Mouse (Mus musculus): ENCODE measurements around the gene Mrps30.
"Not testable (repeated sequence)": the region's sequence is repeated elsewhere in the genome, so short reads cannot be mapped to it uniquely, and the experiment has no call there.

Mrps30 gene

GRCm38 (mm10) chr13:118386511-118387447 lies at the start of gene Mrps30, which contains the start of gene B430218F22Rik:
Gene Mrps30, minus strand, starts transcription at chr13:118387252.
Gene B430218F22Rik, plus strand, starts transcription at chr13:118386630.
- DNase-seq (ENCODE audit: extremely low read depth, low read depth, low spot score), result peak; percentile 74

GRCm38 (mm10) chr13:118420847-118421246 lies 33.8 kb upstream of the Mrps30 start:
- DNase-seq (ENCODE audit: extremely low read depth, low read depth, low spot score), result no peak

GRCm38 (mm10) chr13:118420408-118420807 lies 33.4 kb upstream of the Mrps30 start:
- no peak for DNase-seq (ENCODE audit: extremely low read depth, low read depth, low spot score)

GRCm38 (mm10) chr13:118418163-118418562 lies 31.1 kb upstream of the Mrps30 start:
- DNase-seq (ENCODE audit: extremely low read depth, low read depth, low spot score), result no peak

- DNase-seq (ENCODE audit: extremely low read depth, low read depth, low spot score), result no peak
Measured at GRCm38 (mm10) chr13:118411297-118411992, 24.4 kb upstream of the Mrps30 start.

GRCm38 (mm10) chr13:118403544-118403943 lies 16.5 kb upstream of the Mrps30 start:
- DNase-seq (ENCODE audit: extremely low read depth, low read depth, low spot score), result no peak

GRCm38 (mm10) chr13:118400340-118400739 lies 13.3 kb upstream of the Mrps30 start:
- DNase-seq (ENCODE audit: extremely low read depth, low read depth, low spot score), result no peak

GRCm38 (mm10) chr13:118395803-118396202 lies 8.8 kb upstream of the Mrps30 start:
- DNase-seq (ENCODE audit: extremely low read depth, low read depth, low spot score), result no peak

- not testable (repeated sequence) for DNase-seq (ENCODE audit: extremely low read depth, low read depth, low spot score)
Measured at GRCm38 (mm10) chr13:118387448-118387801, 373 bp upstream of the Mrps30 start.

GRCm38 (mm10) chr13:118380381-118380780 lies 6.7 kb downstream of the Mrps30 start:
- DNase-seq (ENCODE audit: extremely low read depth, low read depth, low spot score), result no peak

GRCm38 (mm10) chr13:118379155-118379554 lies 7.9 kb downstream of the Mrps30 start:
- no peak for DNase-seq (ENCODE audit: extremely low read depth, low read depth, low spot score)

- DNase-seq (ENCODE audit: extremely low read depth, low read depth, low spot score), result no peak
Measured at GRCm38 (mm10) chr13:118372871-118373270, 14.2 kb downstream of the Mrps30 start.

GRCm38 (mm10) chr13:118365774-118366173 lies 21.3 kb downstream of the Mrps30 start:
- no peak for DNase-seq (ENCODE audit: extremely low read depth, low read depth, low spot score)

- DNase-seq (ENCODE audit: extremely low read depth, low read depth, low spot score), result no peak
Measured at GRCm38 (mm10) chr13:118363342-118363741, 23.7 kb downstream of the Mrps30 start.

- DNase-seq (ENCODE audit: extremely low read depth, low read depth, low spot score), result no peak
Measured at GRCm38 (mm10) chr13:118350870-118351269, 36.2 kb downstream of the Mrps30 start.

GRCm38 (mm10) chr13:118350257-118350656 lies 36.8 kb downstream of the Mrps30 start:
- no peak for DNase-seq (ENCODE audit: extremely low read depth, low read depth, low spot score)

Data from fat pad, adult 2 months (tissue).